Mouse (Mus musculus): Measurements from ENCODE around the gene Pdcd1. TPM values are rescaled to one million over a fixed set of nuclear protein-coding genes. Genes with fewer than 3 reads are reported as not detected.
A peak's percentile ranks its signal among the peaks of the same experiment; 100 is the strongest.

Gene Pdcd1
- 0.29 TPM in 1 of 2 replicates, not detected in the other for polyA plus RNA-seq (2014; fragmentation: Nextera tagmentation; extraction: Ambion mirVana)

GRCm38 (mm10) chr1:94052373-94052772 lies at the start of gene Pdcd1:
TSS of gene Pdcd1 (minus strand) at chr1:94052553.
- no peak within 1 kb of the TSS for H3K4me2 ChIP-seq
- H3K9me3 ChIP-seq (ENCODE audit: control insufficient read depth, low read length), result no peaks in the 10 kb centered on the region
- no peak within 1 kb of the TSS for H3K4me3 ChIP-seq (ENCODE audit: low read depth, low read length)
- WGBS, result 70% methylated on average over 6 of the region's 6 CpGs
- no peaks in the 10 kb centered on the region for H3K36me3 ChIP-seq (ENCODE audit: control insufficient read depth, insufficient read depth, low read length)
- no peak within 1 kb of the TSS for H3K9ac ChIP-seq (ENCODE audit: low read length)
- H3K4me1 ChIP-seq (ENCODE audit: control insufficient read depth, insufficient read depth, low read length), result no peaks in the 10 kb centered on the region
- H3K27me3 ChIP-seq (ENCODE audit: control insufficient read depth, insufficient read depth, low read length), result no peaks in the 10 kb centered on the region
- DNase-seq (ENCODE audit: low spot score, missing footprints) (no peak), ATAC-seq (ENCODE audit: low FRiP score) (no peak)
- H3K27ac ChIP-seq (ENCODE audit: low read depth, low read length), result no peak within 1 kb of the TSS

GRCm38 (mm10) chr1:94091788-94092187 lies 39.4 kb upstream of the Pdcd1 start:
- Histone ChIP-seq H3K27me3 (ENCODE audit: control insufficient read depth, insufficient read depth, low read length) (no peaks in the 10 kb centered on the region), H3K4me3 (ENCODE audit: low read depth, low read length) (no peak overlapping the region), H3K9ac (ENCODE audit: low read length) (no peak overlapping the region), H3K4me1 (ENCODE audit: control insufficient read depth, insufficient read depth, low read length) (no peaks in the 10 kb centered on the region), H3K4me2 (no peak overlapping the region), H3K36me3 (ENCODE audit: control insufficient read depth, insufficient read depth, low read length) (no peaks in the 10 kb centered on the region), H3K9me3 (ENCODE audit: control insufficient read depth, low read length) (no peaks in the 10 kb centered on the region), H3K27ac (ENCODE audit: low read depth, low read length) (no peak overlapping the region)
- ATAC-seq (ENCODE audit: low FRiP score) (no peak), DNase-seq (ENCODE audit: low spot score, missing footprints) (peak; percentile 72)
- 90% methylated on average over 1 of the region's 1 CpGs for WGBS

DNA sequence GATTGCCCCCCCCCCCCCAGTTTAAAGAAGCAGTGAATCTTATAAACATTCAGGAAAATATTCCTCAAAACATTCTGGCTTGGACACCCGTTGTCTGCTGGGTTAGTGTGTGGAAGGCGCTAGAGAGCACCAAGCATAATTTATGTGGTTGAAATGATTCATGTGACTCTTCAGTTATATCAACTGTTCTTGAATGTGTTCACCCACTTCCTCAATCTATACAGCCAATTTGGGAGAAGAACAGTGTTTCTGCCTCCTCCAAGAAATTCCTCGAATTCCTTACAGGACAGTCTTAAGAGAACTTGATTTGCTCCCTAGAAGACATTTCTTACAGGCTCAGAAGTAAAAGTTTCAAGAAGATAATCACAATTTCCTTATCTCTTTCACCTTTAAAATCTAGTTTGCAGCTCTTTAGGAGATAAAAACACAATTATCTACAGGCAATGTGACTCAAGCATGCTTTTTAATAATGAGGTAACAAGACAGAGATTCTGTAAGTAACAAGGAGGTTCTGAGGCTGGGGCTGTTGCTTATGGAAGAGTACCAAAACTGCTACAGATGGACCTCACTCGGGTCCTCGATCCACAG lies 34.1 kb upstream of the Pdcd1 start:
- H3K27ac ChIP-seq (ENCODE audit: low read depth, low read length), result no peak overlapping the region
- no peaks in the 10 kb centered on the region for H3K4me1 ChIP-seq (ENCODE audit: control insufficient read depth, insufficient read depth, low read length)
- H3K4me3 ChIP-seq (ENCODE audit: low read depth, low read length), result no peak overlapping the region
- H3K9ac ChIP-seq (ENCODE audit: low read length), result no peak overlapping the region
- no peaks in the 10 kb centered on the region for H3K27me3 ChIP-seq (ENCODE audit: control insufficient read depth, insufficient read depth, low read length)
- WGBS, result 90% methylated on average over 5 of the region's 5 CpGs
- no peaks in the 10 kb centered on the region for H3K36me3 ChIP-seq (ENCODE audit: control insufficient read depth, insufficient read depth, low read length)
- no peaks in the 10 kb centered on the region for H3K9me3 ChIP-seq (ENCODE audit: control insufficient read depth, low read length)
- ATAC-seq (ENCODE audit: low FRiP score), result no peak
- H3K4me2 ChIP-seq, result no peak overlapping the region
- DNase-seq (ENCODE audit: low spot score, missing footprints), result peak; percentile 41

DNA sequence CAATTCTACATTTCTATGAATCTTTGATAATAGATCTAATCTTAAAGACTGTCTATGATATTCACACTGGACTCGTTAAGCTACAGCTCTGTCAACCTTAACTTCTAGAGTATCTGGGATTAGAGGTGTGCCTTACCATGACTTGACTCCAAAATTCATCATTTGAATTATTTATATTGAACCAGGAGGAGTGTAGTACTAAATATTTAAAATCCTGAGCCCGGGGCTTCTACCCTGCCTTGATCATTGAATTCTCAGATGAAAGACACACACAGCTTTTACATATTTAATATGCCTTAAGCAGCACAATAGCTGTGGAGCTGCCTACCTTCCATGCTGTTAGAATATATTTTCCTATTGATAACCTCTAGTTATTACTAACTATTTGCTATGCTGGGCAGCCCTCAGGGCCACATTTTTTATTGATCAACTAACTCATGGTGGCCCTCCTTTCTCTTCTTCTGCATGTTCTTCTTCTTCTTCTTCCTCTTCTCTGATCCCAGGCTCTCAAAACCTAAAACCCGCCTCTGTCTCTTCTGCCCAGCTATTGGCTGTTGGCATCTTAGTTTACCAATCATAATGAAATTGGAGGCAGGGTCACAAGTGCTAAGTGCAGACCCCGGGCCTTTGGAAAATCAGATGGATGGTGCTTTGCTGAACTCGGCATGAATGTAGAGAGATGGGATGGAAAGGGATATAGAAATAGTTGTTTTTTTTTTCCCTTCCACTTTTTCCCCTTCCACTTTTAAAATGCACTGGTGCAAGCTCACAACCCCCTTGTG lies 33.2 kb upstream of the Pdcd1 start:
- Histone ChIP-seq H3K27me3 (ENCODE audit: control insufficient read depth, insufficient read depth, low read length) (no peaks in the 10 kb centered on the region), H3K9me3 (ENCODE audit: control insufficient read depth, low read length) (no peaks in the 10 kb centered on the region), H3K4me2 (no peak overlapping the region), H3K4me1 (ENCODE audit: control insufficient read depth, insufficient read depth, low read length) (no peaks in the 10 kb centered on the region), H3K4me3 (ENCODE audit: low read depth, low read length) (no peak overlapping the region), H3K27ac (ENCODE audit: low read depth, low read length) (no peak overlapping the region), H3K9ac (ENCODE audit: low read length) (no peak overlapping the region), H3K36me3 (ENCODE audit: control insufficient read depth, insufficient read depth, low read length) (no peaks in the 10 kb centered on the region)
- DNase-seq (ENCODE audit: low spot score, missing footprints) (no peak), ATAC-seq (ENCODE audit: low FRiP score) (no peak)
- WGBS, result 91% methylated on average over 5 of the region's 5 CpGs

GRCm38 (mm10) chr1:94081761-94082160 lies 29.4 kb upstream of the Pdcd1 start:
- DNase-seq (ENCODE audit: low spot score, missing footprints) (peak; percentile 23), ATAC-seq (ENCODE audit: low FRiP score) (no peak)
- H3K9me3 ChIP-seq (ENCODE audit: control insufficient read depth, low read length), result no peaks in the 10 kb centered on the region
- H3K4me2 ChIP-seq, result no peak overlapping the region
- H3K36me3 ChIP-seq (ENCODE audit: control insufficient read depth, insufficient read depth, low read length), result no peaks in the 10 kb centered on the region
- no peak overlapping the region for H3K9ac ChIP-seq (ENCODE audit: low read length)
- H3K4me1 ChIP-seq (ENCODE audit: control insufficient read depth, insufficient read depth, low read length), result no peaks in the 10 kb centered on the region
- no peaks in the 10 kb centered on the region for H3K27me3 ChIP-seq (ENCODE audit: control insufficient read depth, insufficient read depth, low read length)
- WGBS, result 90% methylated on average over 6 of the region's 6 CpGs
- no peak overlapping the region for H3K27ac ChIP-seq (ENCODE audit: low read depth, low read length)
- no peak overlapping the region for H3K4me3 ChIP-seq (ENCODE audit: low read depth, low read length)

GRCm38 (mm10) chr1:94081191-94081590 lies 28.8 kb upstream of the Pdcd1 start:
- DNase-seq (ENCODE audit: low spot score, missing footprints) (no peak), ATAC-seq (ENCODE audit: low FRiP score) (no peak; the same call in 1 of the 2 replicates)
- no peaks in the 10 kb centered on the region for H3K4me1 ChIP-seq (ENCODE audit: control insufficient read depth, insufficient read depth, low read length)
- 69% methylated on average over 11 of the region's 11 CpGs for WGBS
- no peaks in the 10 kb centered on the region for H3K27me3 ChIP-seq (ENCODE audit: control insufficient read depth, insufficient read depth, low read length)
- H3K9ac ChIP-seq (ENCODE audit: low read length), result no peak overlapping the region
- no peaks in the 10 kb centered on the region for H3K9me3 ChIP-seq (ENCODE audit: control insufficient read depth, low read length)
- no peak overlapping the region for H3K4me2 ChIP-seq
- H3K36me3 ChIP-seq (ENCODE audit: control insufficient read depth, insufficient read depth, low read length), result no peaks in the 10 kb centered on the region
- no peak overlapping the region for H3K27ac ChIP-seq (ENCODE audit: low read depth, low read length)
- no peak overlapping the region for H3K4me3 ChIP-seq (ENCODE audit: low read depth, low read length)

- no peak for ATAC-seq (ENCODE audit: low FRiP score)
- H3K4me3 ChIP-seq (ENCODE audit: low read depth, low read length), result no peak overlapping the region
- H3K4me2 ChIP-seq, result no peak overlapping the region
Observed at GRCm38 (mm10) chr1:94080718-94081117, 28.4 kb upstream of the Pdcd1 start.

DNA sequence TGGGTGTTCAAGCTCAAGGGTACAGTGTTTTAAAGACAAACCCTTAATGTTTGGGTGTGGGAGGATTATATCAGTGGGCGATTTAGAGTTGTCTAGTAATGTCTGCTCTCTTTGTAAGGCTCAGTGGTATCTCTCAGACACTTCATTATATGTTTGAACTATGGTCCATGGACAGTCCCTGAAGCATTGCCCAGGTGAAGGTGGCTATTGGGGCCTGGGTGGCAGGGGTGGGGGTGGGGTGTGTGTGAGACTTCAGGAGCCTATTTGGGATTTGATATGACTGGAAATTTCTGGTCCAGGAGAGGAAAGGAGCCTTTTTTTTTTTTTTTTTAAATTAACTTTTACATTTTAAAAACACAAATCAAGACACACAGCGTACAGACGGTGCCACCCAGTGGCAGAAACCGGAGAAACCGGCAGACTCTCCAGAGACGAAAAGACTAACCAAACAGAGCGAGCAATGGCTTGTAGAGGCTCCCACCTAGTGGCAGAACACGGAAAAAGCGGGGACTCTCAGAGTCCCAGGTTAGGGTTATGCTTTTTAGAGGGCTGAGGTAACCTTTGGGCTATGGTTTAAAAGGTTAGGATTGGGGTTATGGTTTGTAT lies 26.6 kb upstream of the Pdcd1 start:
- peak; percentile 98 for DNase-seq (ENCODE audit: low spot score, missing footprints)
- H3K9ac ChIP-seq (ENCODE audit: low read length), result no peak overlapping the region
- peak; percentile 91 for ATAC-seq (ENCODE audit: low FRiP score)
- H3K4me2 ChIP-seq, result no peak overlapping the region
- no peak overlapping the region for H3K4me3 ChIP-seq (ENCODE audit: low read depth, low read length)
- H3K4me1 ChIP-seq (ENCODE audit: control insufficient read depth, insufficient read depth, low read length), result no peaks in the 10 kb centered on the region
- WGBS, result 3% methylated on average over 9 of the region's 9 CpGs
- H3K9me3 ChIP-seq (ENCODE audit: control insufficient read depth, low read length), result no peaks in the 10 kb centered on the region
- no peak overlapping the region for H3K27ac ChIP-seq (ENCODE audit: low read depth, low read length)
- no peaks in the 10 kb centered on the region for H3K36me3 ChIP-seq (ENCODE audit: control insufficient read depth, insufficient read depth, low read length)
- H3K27me3 ChIP-seq (ENCODE audit: control insufficient read depth, insufficient read depth, low read length), result no peaks in the 10 kb centered on the region

More at GRCm38 (mm10) chr1:94080718-94081117, 28.4 kb upstream of the Pdcd1 start:
- WGBS, result 51% methylated on average over 15 of the region's 15 CpGs
- peak; percentile 75 for DNase-seq (ENCODE audit: low spot score, missing footprints)
- H3K27ac ChIP-seq (ENCODE audit: low read depth, low read length), result no peak overlapping the region
- H3K4me1 ChIP-seq (ENCODE audit: control insufficient read depth, insufficient read depth, low read length), result no peaks in the 10 kb centered on the region
- H3K27me3 ChIP-seq (ENCODE audit: control insufficient read depth, insufficient read depth, low read length), result no peaks in the 10 kb centered on the region
- H3K36me3 ChIP-seq (ENCODE audit: control insufficient read depth, insufficient read depth, low read length), result no peaks in the 10 kb centered on the region
- no peak overlapping the region for H3K9ac ChIP-seq (ENCODE audit: low read length)
- H3K9me3 ChIP-seq (ENCODE audit: control insufficient read depth, low read length), result no peaks in the 10 kb centered on the region

DNA sequence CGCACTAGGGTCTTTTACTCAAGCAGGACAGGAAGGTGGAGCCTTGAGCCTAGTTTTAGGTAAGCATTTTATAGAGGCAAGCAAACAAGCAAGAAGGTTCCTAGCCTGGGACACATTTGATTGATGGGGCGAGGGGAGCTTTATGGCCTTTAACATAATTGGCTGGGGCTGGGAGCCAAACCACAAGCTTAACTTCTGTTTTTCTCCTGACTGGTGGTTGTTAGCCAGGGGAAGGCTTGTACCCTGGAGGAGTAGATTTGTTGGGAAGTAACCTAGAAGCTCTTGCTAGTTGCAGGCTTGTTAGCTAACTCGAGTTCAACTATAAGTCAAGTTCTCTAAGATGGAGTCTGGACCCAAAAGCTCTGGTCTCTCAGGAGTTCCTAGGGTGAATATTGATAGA lies 26.0 kb upstream of the Pdcd1 start:
- no peak overlapping the region for H3K4me2 ChIP-seq
- no peak; the same call in 1 of the 2 replicates for ATAC-seq (ENCODE audit: low FRiP score)

More for the DNA sequence above, 26.0 kb upstream of the Pdcd1 start:
- H3K27me3 ChIP-seq (ENCODE audit: control insufficient read depth, insufficient read depth, low read length), result no peaks in the 10 kb centered on the region
- H3K27ac ChIP-seq (ENCODE audit: low read depth, low read length), result no peak overlapping the region
- H3K9ac ChIP-seq (ENCODE audit: low read length), result no peak overlapping the region
- DNase-seq (ENCODE audit: low spot score, missing footprints), result no peak
- no peaks in the 10 kb centered on the region for H3K36me3 ChIP-seq (ENCODE audit: control insufficient read depth, insufficient read depth, low read length)
- H3K4me1 ChIP-seq (ENCODE audit: control insufficient read depth, insufficient read depth, low read length), result no peaks in the 10 kb centered on the region
- 83% methylated on average over 3 of the region's 3 CpGs for WGBS
- no peaks in the 10 kb centered on the region for H3K9me3 ChIP-seq (ENCODE audit: control insufficient read depth, low read length)
- H3K4me3 ChIP-seq (ENCODE audit: low read depth, low read length), result no peak overlapping the region
